In the genomic region with DNA sequence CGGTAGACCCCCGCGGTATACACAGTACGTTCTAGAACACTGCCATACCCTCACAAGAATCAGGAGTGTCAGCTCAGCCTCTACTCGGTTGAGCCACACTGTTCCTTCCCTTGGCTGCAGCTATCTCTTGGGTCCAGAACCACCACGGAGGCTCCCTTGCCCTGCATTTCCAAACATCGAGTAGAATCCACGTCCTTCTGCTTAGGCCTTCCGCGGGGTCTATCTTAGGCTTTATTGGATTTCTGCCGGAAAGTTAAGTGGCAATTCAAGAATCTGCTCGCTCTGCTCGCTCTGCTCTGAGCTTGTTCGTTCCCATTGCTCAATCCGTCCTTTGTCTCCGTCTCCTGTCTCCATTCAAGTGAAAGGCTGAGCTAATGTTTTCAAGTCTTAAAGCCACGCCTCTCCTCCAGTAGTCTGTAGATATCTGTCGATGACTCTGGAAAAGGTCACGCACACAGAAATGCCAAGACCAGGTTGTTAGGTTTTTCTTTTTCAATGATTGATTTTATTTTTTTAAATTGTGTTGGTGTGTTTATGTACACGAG, we compare ENCODE assay signal across 15 mouse cellular contexts. TPM values are rescaled to one million over a fixed set of nuclear protein-coding genes. Genes with fewer than 3 reads are reported as not detected.
A peak's percentile ranks its signal among the peaks of the same experiment; 100 is the strongest.
DNase-seq lines count a peak whose midpoint lies in the region; ATAC-seq and TF ChIP-seq lines count a peak whose summit lies in the region.
"Had no signal": no experiment of that assay in that cellular context is flagged by ENCODE, and none has a peak within 500 bp of the region (broad histone marks: within the 10 kb centered on the region; RNA-seq: fewer than 3 reads in every experiment).

No protein-coding gene starts in this region.

- H3K27ac ChIP-seq in lung, embryonic 14.5 days (ENCODE audit: low read depth): peak overlapping the region; percentile 61; the same call in 1 of the 2 replicates
- H3K27ac ChIP-seq in forebrain, embryonic 16.5 days (ENCODE audit: low read length): no peak overlapping the region
- H3K27ac ChIP-seq in small intestine, adult 2 months (ENCODE audit: insufficient read depth, low read depth, low read length): peak overlapping the region; percentile 52
- H3K27ac ChIP-seq: heart, adult 2 months; kidney, postnatal 0 days; liver, embryonic 14.5 days had no signal

- no peak for TF ChIP-seq POLR2A in small intestine, adult 2 months (IDR thresholded peaks at IDR 0.05; ENCODE audit: low read depth, low read length)

- H3K9ac ChIP-seq in lung, embryonic 14.5 days: no peak overlapping the region
- H3K9ac ChIP-seq in forebrain, embryonic 16.5 days (replicated peaks; ENCODE audit: low read depth, low read length): no peak overlapping the region
- H3K9ac ChIP-seq: liver, embryonic 14.5 days had no signal

- 0 out of 2 replicates have a peak overlapping the region, but pooled peaks have one; percentile 1 for H3K4me2 ChIP-seq in lung, embryonic 14.5 days
- H3K4me2 ChIP-seq in forebrain, embryonic 16.5 days (ENCODE audit: low read length): no peak overlapping the region

- H3K36me3 ChIP-seq in lung, embryonic 14.5 days (ENCODE audit: insufficient read depth): no peaks in the 10 kb centered on the region
- H3K36me3 ChIP-seq in forebrain, embryonic 16.5 days (ENCODE audit: control insufficient read depth, insufficient read depth): no peaks in the 10 kb centered on the region
- H3K36me3 ChIP-seq in small intestine, adult 2 months (ENCODE audit: control insufficient read depth, insufficient read depth, low read length): no peaks in the 10 kb centered on the region

- no peaks in the 10 kb centered on the region for H3K9me3 ChIP-seq in lung, embryonic 14.5 days (ENCODE audit: low read depth, low read length)
- no peaks in the 10 kb centered on the region for H3K9me3 ChIP-seq in forebrain, embryonic 16.5 days (ENCODE audit: control insufficient read depth, low read length)

- DNase-seq in lung, embryonic 14.5 days: peak; percentile 52
- DNase-seq in lung, postnatal 14 days: no peak
- DNase-seq in ZHBTc4 (ENCODE audit: low read depth, low spot score): peak; percentile 79
- no peak for DNase-seq in adrenal gland, postnatal 25 days
- DNase-seq in layer of hippocampus, postnatal 25 days (ENCODE audit: extremely low spot score in 1 of 2, low spot score in 1 of 2): no peak
- DNase-seq: adrenal gland, postnatal 36 days; heart, adult 2 months; heart, postnatal 10 days; layer of hippocampus, adult 9-11 months had no signal

- 54% methylated on average over 20 of the region's 20 CpGs for WGBS in lung, embryonic 14.5 days
- WGBS in forebrain, embryonic 16.5 days: 27% methylated on average over 20 of the region's 20 CpGs
- 29% methylated on average over 20 of the region's 20 CpGs for WGBS in small intestine, adult 2 months

- no peak for ATAC-seq in lung, embryonic 14.5 days (ENCODE audit: insufficient read depth)
- 0 out of 2 replicates have a peak, but pooled peaks have one; percentile 20 for ATAC-seq in forebrain, embryonic 16.5 days
- ATAC-seq: CD4-positive, CD25-positive, alpha-beta regulatory T cell, adult 4 months had no signal

- TF ChIP-seq CTCF in lung, embryonic 14.5 days (IDR thresholded peaks at IDR 0.05; ENCODE audit: low read depth): no peak
- TF ChIP-seq CTCF in small intestine, adult 2 months (IDR thresholded peaks at IDR 0.05; ENCODE audit: extremely low read depth, insufficient read length, insufficient replicate concordance, low read depth, low read length): no peak

- H3K4me3 ChIP-seq in lung, embryonic 14.5 days (ENCODE audit: low read depth, low read length): no peak overlapping the region
- no peak overlapping the region for H3K4me3 ChIP-seq in forebrain, embryonic 16.5 days (replicated peaks; ENCODE audit: low read length)
- H3K4me3 ChIP-seq in small intestine, adult 2 months (ENCODE audit: low read depth, low read length): peak overlapping the region; percentile 57
- H3K4me3 ChIP-seq: heart, adult 2 months had no signal

- no peaks in the 10 kb centered on the region for H3K4me1 ChIP-seq in lung, embryonic 14.5 days (ENCODE audit: insufficient read depth)
- peaks cover 14% of the 10 kb centered on the region for H3K4me1 ChIP-seq in forebrain, embryonic 16.5 days (replicated peaks; ENCODE audit: control insufficient read depth, insufficient read depth, low read length)
- peaks cover 13% of the 10 kb centered on the region for H3K4me1 ChIP-seq in small intestine, adult 2 months (ENCODE audit: control insufficient read depth, insufficient read depth, insufficient read length, low read length)

- H3K27me3 ChIP-seq in lung, embryonic 14.5 days (ENCODE audit: insufficient read depth, low read length): no peaks in the 10 kb centered on the region
- peaks cover 2% of the 10 kb centered on the region; the same call in 1 of the 2 replicates for H3K27me3 ChIP-seq in forebrain, embryonic 16.5 days (replicated peaks; ENCODE audit: control insufficient read depth, insufficient read depth, low read length)
- no peaks in the 10 kb centered on the region for H3K27me3 ChIP-seq in small intestine, adult 2 months (ENCODE audit: control insufficient read depth, insufficient read depth, low read length)

RNA-seq across cellular contexts. Expression of gene Slc35g2, which starts 9.4 kb away (rescaled TPM):
- polyA plus RNA-seq in lung, embryonic 14.5 days (2014; fragmentation: Nextera tagmentation; extraction: Ambion mirVana): 7.5 and 8.0 TPM in 2 replicates
- polyA plus RNA-seq in forebrain, embryonic 16.5 days (2015; fragmentation: Nextera tagmentation; extraction: Ambion mirVana): 6.7 and 8.4 TPM in 2 replicates
- 0.42 and 0.47 TPM in 2 replicates for polyA plus RNA-seq in small intestine, adult 2 months (2012; rRNA removed)
- 7.6 and 8.4 TPM in 2 replicates for total RNA-seq in adrenal gland, postnatal 25 days (2021)
- 10 to 100 TPM; 16.1 to 19.4 TPM for total RNA-seq in layer of hippocampus, postnatal 25 days (2021)
- total RNA-seq: common myeloid progenitor, adult 5-6 weeks had no signal

RNA-seq across cellular contexts. Expression of gene Stag1, which starts 17.3 kb away (rescaled TPM):
- 48.4 and 57.5 TPM in 2 replicates for polyA plus RNA-seq in lung, embryonic 14.5 days (2014; fragmentation: Nextera tagmentation; extraction: Ambion mirVana)
- polyA plus RNA-seq in forebrain, embryonic 16.5 days (2015; fragmentation: Nextera tagmentation; extraction: Ambion mirVana): 36.0 and 38.6 TPM in 2 replicates
- 0.89 and 0.96 TPM in 2 replicates for polyA plus RNA-seq in small intestine, adult 2 months (2012; rRNA removed)
- total RNA-seq in adrenal gland, postnatal 25 days (2021): 42.4 and 42.7 TPM in 2 replicates
- total RNA-seq in layer of hippocampus, postnatal 25 days (2021): 10 to 100 TPM; 49.5 to 50.4 TPM

RNA-seq across cellular contexts. Expression of gene Nck1, which starts 34.3 kb away (rescaled TPM):
- 71.3 and 77.8 TPM in 2 replicates for polyA plus RNA-seq in lung, embryonic 14.5 days (2014; fragmentation: Nextera tagmentation; extraction: Ambion mirVana)
- polyA plus RNA-seq in forebrain, embryonic 16.5 days (2015; fragmentation: Nextera tagmentation; extraction: Ambion mirVana): 44.8 and 47.3 TPM in 2 replicates
- polyA plus RNA-seq in small intestine, adult 2 months (2012; rRNA removed): 0.19 and 0.71 TPM in 2 replicates
- 41.9 and 52.0 TPM in 2 replicates for total RNA-seq in adrenal gland, postnatal 25 days (2021)
- total RNA-seq in layer of hippocampus, postnatal 25 days (2021): 10 to 100 TPM; 33.5 to 37.2 TPM

Comparison
In these comparisons a context has a peak if more than half of its experiments do, and no peak if none do; other contexts are left out.
1. DNase-seq: peak in lung, embryonic 14.5 days (single experiment) and ZHBTc4 (single experiment); none in lung, postnatal 14 days (single experiment), adrenal gland, postnatal 25 days (single experiment) and layer of hippocampus, postnatal 25 days (0 of 2).
2. RNA of gene Stag1, which starts 17.3 kb away (polyA plus RNA-seq): 48.4 to 57.5 TPM in lung, embryonic 14.5 days and 36.0 to 38.6 TPM in forebrain, embryonic 16.5 days; 0.89 to 0.96 TPM in small intestine, adult 2 months; every median in the first group is over 10 times any median in the second.
3. RNA of gene Nck1, which starts 34.3 kb away (polyA plus RNA-seq): 71.3 to 77.8 TPM in lung, embryonic 14.5 days and 44.8 to 47.3 TPM in forebrain, embryonic 16.5 days; 0.19 to 0.71 TPM in small intestine, adult 2 months; every median in the first group is over 10 times any median in the second.